Mouse (Mus musculus): ENCODE measurements at regions not wholly inside any gene's neighbourhood (a gene's known extent, or its start where the extent isn't known, plus 50 kb on each side); places are given as distances from the start of the nearest gene placed in this dataset.

- TF ChIP-seq CTCF (IDR thresholded peaks at IDR 0.05; ENCODE audit: borderline replicate concordance, insufficient read depth, low read depth, low read length) (no peak), POLR2A (IDR thresholded peaks at IDR 0.05; ENCODE audit: borderline replicate concordance, insufficient read depth, low read length) (no peak)
Observed at GRCm38 (mm10) chr8:33108914-33109313, 319.6 kb upstream of the 5930422O12Rik start.
